Mouse (Mus musculus) limb, embryonic 10.5 days (tissue): ENCODE data around the gene Orai2. TPM values are rescaled to one million over a fixed set of nuclear protein-coding genes. Genes with fewer than 3 reads are reported as not detected.
"Not testable (repeated sequence)": the region's sequence is repeated elsewhere in the genome, so short reads cannot be mapped to it uniquely, and the experiment has no call there.

ENCODE experiments used
- DNase-seq: peaks from one replicate; pipeline ENCODE4 v3.0.0-alpha.2; 2017; ENCODE audit warnings: low spot score
- H3K27ac ChIP-seq: fragments of 300-500 bp; sonication (generic); 2 replicates; pipeline ENCODE4 v1.5.1; 2016; ENCODE audit warnings: mild to moderate bottlenecking
- H3K27me3 ChIP-seq: fragments of 300-500 bp; sonication (generic); 2 replicates; pipeline ENCODE4 v1.6.1; 2016; ENCODE audit warnings: low read depth, mild to moderate bottlenecking; ENCODE audit not compliant: poor library complexity, severe bottlenecking
- H3K36me3 ChIP-seq: fragments of 300-500 bp; sonication (generic); 2 replicates; pipeline ENCODE4 v1.6.1; 2016; ENCODE audit warnings: mild to moderate bottlenecking, moderate library complexity
- H3K4me1 ChIP-seq: fragments of 300-500 bp; sonication (generic); 2 replicates; pipeline ENCODE4 v1.6.1; 2016
- H3K4me3 ChIP-seq: fragments of 300-500 bp; sonication (generic); 2 replicates; pipeline ENCODE4 v1.5.1; 2016; ENCODE audit warnings: mild to moderate bottlenecking, moderate library complexity
- H3K9me3 ChIP-seq: fragments of 300-500 bp; sonication (generic); replicated peaks from 2 replicates; pipeline ENCODE4 v1.6.1; 2016; ENCODE audit warnings: mild to moderate bottlenecking
- WGBS: fragments of 180-500 bp; shearing (Covaris S2); methylation state at CpG from one replicate; pipeline ENCODE4 v1.1.7; 2016; 5-methylcytosine and 5-hydroxymethylcytosine counted together
- polyA plus RNA-seq: library from polyadenylated mRNA; unstranded; fragments of >200 nt; fragmentation: Nextera tagmentation; extraction: Ambion mirVana; gene quantifications from 2 replicates; pipeline ENCODE4 v1.2.1, GENCODE M21; 2016

Gene Orai2
- polyA plus RNA-seq, 1 experiment from 2014 or later, result 6.6 TPM

DNA sequence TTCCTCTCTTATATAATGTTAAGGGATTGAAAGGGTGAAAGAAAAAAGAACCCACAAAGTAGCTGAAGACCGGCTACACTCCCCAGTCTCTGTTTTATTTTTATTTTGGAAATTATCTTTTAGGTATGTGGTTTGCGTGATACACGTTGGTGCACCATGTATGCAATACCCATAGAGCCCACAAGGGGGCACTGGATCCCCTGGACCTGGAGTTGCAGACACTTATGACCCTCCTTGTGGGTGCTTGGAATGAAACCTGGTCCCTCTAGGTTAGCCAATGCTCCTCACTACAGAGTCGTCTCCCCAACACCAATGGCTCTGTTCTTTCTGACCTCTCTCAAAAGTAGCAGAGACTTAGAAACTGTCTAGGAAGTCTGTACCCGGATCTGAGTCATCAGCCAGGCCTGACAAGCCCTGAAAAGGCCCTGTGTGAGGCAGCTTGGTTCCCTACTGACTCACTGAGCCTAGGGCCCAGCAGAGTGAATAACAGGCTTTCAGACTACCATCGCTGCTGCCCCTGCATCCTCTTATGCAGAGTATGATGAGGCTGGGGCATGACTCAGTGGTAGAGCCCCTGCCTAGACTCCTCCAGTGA, 27.3 kb downstream of the Orai2 start:
- Histone ChIP-seq H3K4me1 (no peaks in the 10 kb centered on the region), H3K4me3 (no peak overlapping the region), H3K9me3 (no peaks in the 10 kb centered on the region), H3K27ac (no peak overlapping the region), H3K27me3 (no peaks in the 10 kb centered on the region), H3K36me3 (peaks cover 41% of the 10 kb centered on the region)
- DNase-seq, result no peak
- WGBS, result 88% methylated on average over 6 of the region's 6 CpGs

DNA sequence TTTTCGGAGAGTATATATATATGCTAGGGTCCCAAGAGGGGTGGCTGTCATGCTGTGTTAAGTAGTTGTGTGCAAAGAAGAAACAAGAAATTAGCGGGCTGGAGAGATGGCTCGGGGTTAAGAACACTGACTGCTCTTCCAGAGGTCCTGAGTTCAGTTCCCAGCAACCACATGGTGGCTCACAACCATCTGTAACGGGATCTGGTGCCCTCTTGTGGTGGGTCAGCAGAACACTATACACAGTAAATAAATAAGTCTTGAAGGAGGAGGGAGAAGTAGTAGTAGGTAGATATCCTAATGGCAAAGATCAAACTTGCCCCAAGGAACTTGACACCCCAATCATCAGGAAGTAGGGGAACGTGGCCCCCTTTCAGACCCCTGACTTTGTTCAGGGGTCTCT, 27.8 kb downstream of the Orai2 start:
- DNase-seq, result no peak
- Histone ChIP-seq H3K4me1 (no peaks in the 10 kb centered on the region), H3K27me3 (no peaks in the 10 kb centered on the region), H3K4me3 (no peak overlapping the region), H3K27ac (no peak overlapping the region), H3K36me3 (peaks cover 45% of the 10 kb centered on the region), H3K9me3 (no peaks in the 10 kb centered on the region)
- 85% methylated on average over 5 of the region's 5 CpGs for WGBS

DNA sequence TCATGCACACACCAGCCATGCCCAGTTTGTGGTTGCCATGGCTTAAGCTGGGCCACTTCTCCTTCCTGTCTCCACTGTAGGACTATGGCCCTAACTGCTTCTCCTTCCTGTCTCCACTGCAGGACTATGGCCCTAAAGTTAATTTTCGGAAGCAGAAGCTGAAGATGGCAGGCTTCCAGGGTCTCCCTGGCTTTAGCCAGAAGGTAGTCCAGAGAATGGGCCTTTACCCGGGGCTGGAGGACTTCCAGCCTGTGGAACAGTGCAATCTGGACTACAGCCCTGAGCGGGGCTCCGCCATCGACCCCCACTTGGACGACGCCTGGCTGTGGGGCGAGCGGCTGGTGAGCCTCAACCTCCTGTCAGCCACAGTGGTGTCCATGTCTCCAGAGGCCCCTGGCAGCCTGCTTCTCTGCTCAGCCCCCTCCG, 30.4 kb downstream of the Orai2 start:
- no peaks in the 10 kb centered on the region for H3K27me3 ChIP-seq
- peaks cover 15% of the 10 kb centered on the region for H3K4me1 ChIP-seq
- H3K4me3 ChIP-seq, result no peak overlapping the region
- no peak for DNase-seq
- H3K27ac ChIP-seq, result no peak overlapping the region
- peaks cover 45% of the 10 kb centered on the region for H3K36me3 ChIP-seq
- H3K9me3 ChIP-seq, result no peaks in the 10 kb centered on the region
- WGBS, result 93% methylated on average over 10 of the region's 10 CpGs

DNA sequence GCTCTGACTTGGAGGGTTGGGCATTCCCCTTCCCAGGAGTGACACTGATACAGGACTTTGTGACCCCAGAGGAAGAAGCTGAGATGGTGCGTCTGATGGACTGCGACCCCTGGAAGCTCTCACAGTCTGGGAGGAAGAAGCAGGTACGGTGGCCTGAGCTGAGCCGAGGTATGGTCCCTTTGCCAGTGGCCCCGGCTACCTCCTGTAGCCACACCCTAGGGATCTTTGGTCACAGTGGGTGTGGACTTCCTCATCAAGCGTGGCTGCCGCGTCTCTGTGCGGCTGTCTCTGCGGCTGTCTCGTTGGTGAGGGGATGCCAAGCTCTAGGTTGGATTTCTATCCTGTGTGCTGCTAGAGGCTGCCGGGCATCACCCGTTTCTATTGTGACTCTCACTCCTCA, 31.1 kb downstream of the Orai2 start:
- DNase-seq, result no peak
- 96% methylated on average over 13 of the region's 13 CpGs for WGBS
- H3K36me3 ChIP-seq, result peaks cover 46% of the 10 kb centered on the region

GRCm38 (mm10) chr5:136137658-136138274, 32.7 kb downstream of the Orai2 start:
- WGBS, result 73% methylated on average over 13 of the region's 13 CpGs
- Histone ChIP-seq H3K4me3 (no peak overlapping the region), H3K36me3 (peaks cover 62% of the 10 kb centered on the region)

More for the DNA sequence above, 31.1 kb downstream of the Orai2 start:
- Histone ChIP-seq H3K4me3 (no peak overlapping the region), H3K27me3 (no peaks in the 10 kb centered on the region), H3K4me1 (peaks cover 22% of the 10 kb centered on the region), H3K27ac (no peak overlapping the region), H3K9me3 (no peaks in the 10 kb centered on the region)

DNA sequence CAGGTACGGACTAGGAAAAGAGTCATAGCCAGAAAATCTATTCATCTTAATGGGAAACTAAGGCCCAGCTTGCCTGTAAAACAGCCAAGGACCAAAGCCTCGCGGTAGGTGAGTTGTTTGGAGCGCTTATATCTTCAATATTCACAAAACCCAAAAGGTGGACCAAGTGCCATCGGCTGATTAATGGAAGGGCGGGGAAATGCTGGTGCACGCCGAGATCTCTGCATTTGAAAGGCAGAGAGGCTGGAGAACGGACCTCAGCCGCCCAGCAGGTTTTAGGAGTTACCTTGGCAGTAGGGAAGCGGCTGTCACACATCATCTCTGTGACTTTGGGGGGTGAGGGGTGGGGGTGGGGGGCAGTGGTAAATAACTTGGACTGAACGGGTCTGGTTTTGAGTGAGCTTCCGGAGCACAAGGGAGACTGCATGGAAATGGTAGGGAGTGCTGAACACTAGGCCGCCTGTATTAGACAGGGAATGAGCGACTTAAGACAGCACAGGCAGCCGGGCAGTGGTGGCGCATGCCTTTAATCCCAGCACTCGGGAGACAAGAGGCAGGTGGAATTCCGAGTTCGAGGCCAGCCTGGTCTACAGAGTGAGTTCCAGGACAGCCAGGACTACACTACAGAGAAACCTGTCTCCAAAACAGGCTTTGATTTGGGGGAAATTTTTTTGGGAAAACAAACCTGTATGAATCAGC, 34.1 kb downstream of the Orai2 start:
- H3K27me3 ChIP-seq, result no peaks in the 10 kb centered on the region
- WGBS, result 11% methylated on average over 20 of the region's 20 CpGs
- DNase-seq, result no peak
- peaks cover 22% of the 10 kb centered on the region for H3K4me1 ChIP-seq
- H3K36me3 ChIP-seq, result peaks cover 65% of the 10 kb centered on the region
- peak overlapping the region; percentile 82 for H3K4me3 ChIP-seq
- H3K9me3 ChIP-seq, result no peaks in the 10 kb centered on the region
- H3K27ac ChIP-seq, result peak overlapping the region; percentile 86

More at GRCm38 (mm10) chr5:136137658-136138274, 32.7 kb downstream of the Orai2 start:
- Histone ChIP-seq H3K27me3 (no peaks in the 10 kb centered on the region), H3K4me1 (peaks cover 22% of the 10 kb centered on the region), H3K9me3 (no peaks in the 10 kb centered on the region), H3K27ac (no peak overlapping the region)
- peak; percentile 47 for DNase-seq

- Histone ChIP-seq H3K4me3 (peak within 1 kb of the TSS; percentile 82), H3K4me1 (peaks cover 22% of the 10 kb centered on the region), H3K27ac (peak within 1 kb of the TSS; percentile 86), H3K9me3 (no peaks in the 10 kb centered on the region), H3K27me3 (no peaks in the 10 kb centered on the region), H3K36me3 (peaks cover 65% of the 10 kb centered on the region)
- 1% methylated on average over 60 of the region's 60 CpGs for WGBS
- peak; percentile 96 for DNase-seq
Observed at GRCm38 (mm10) chr5:136135571-136136291, 34.8 kb downstream of the Orai2 start, which contains the start of the genes Lrwd1 and Alkbh4. Gene Lrwd1, minus strand, starts transcription at chr5:136136074. Gene Alkbh4, plus strand, starts transcription at chr5:136136146.

DNA sequence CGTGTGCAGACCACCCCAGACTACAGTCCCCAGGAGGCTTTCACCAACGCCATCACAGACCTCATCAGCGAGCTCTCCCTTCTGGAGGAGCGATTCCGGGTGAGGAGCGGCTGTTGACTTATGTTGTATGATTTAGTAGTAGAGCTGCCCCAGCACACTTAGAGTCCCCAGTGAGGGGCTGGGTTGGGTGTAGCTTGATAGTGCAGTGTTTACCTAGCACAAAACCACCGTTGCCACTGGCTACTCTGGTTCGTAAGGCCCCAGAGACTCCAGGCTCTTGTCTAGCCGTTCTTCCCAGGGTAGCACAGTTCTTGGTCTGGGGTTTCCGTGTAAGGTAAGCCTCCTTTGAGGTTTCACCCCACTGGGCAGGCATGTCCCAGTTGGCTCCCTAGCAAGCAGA, 48.3 kb downstream of the Orai2 start:
- no peak for DNase-seq
- H3K4me1 ChIP-seq, result peaks cover 12% of the 10 kb centered on the region
- WGBS, result 90% methylated on average over 10 of the region's 10 CpGs
- H3K9me3 ChIP-seq, result no peaks in the 10 kb centered on the region
- peaks cover 87% of the 10 kb centered on the region for H3K36me3 ChIP-seq
- no peak overlapping the region for H3K27ac ChIP-seq
- H3K4me3 ChIP-seq, result no peak overlapping the region
- H3K27me3 ChIP-seq, result no peaks in the 10 kb centered on the region

DNA sequence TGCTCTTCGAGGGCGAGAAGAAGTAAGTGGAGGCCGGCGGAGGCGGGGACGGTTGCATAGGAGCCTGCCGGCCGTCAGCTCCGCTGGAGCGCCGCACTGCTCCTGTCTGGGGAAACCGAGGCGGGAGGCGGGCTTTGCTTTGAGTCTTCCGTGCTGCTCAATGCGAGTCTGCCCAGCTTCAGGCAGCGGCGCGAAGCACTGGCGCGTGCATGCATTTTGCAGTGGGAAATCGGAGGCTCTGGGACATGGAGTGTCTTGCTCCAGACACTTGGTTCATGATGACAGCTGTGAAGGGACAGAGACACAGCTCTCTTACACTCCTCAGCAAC, 53.8 kb downstream of the Orai2 start:
- WGBS, result under 1% methylated on average over 22 of the region's 22 CpGs
- peaks cover 23% of the 10 kb centered on the region for H3K4me1 ChIP-seq
- peak overlapping the region; percentile 88 for H3K27ac ChIP-seq
- no peak for DNase-seq
- no peaks in the 10 kb centered on the region for H3K27me3 ChIP-seq
- peak overlapping the region; percentile 91 for H3K4me3 ChIP-seq
- no peaks in the 10 kb centered on the region for H3K9me3 ChIP-seq
- peaks cover 40% of the 10 kb centered on the region for H3K36me3 ChIP-seq

GRCm38 (mm10) chr5:136115891-136116783, 54.4 kb downstream of the Orai2 start, which contains the start of gene Polr2j:
Gene Polr2j, plus strand, starts transcription at chr5:136116631.
- WGBS, result 3% methylated on average over 42 of the region's 42 CpGs
- Histone ChIP-seq H3K4me3 (peak within 1 kb of the TSS; percentile 91), H3K27ac (peak within 1 kb of the TSS; percentile 88)

DNA sequence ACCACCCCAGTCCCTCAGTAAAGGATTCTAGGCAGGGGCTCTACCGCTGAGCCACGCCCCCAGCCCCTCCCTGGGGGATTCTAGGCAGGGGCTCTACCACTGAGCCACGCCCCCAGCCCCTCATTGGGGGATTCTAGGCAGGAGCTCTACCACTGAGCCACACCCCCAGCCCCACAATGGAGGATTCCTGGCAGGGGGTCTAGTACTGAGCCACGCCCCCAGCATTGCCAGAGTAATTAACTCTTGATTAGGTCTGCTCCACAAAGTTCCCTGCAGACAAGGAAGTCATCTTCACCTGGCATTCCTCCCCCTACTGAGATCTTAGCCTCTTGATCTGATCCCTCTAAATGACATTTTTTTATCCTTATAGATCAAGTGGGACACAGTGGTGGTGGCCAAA, 57.0 kb downstream of the Orai2 start:
- H3K27ac ChIP-seq, DNase-seq, H3K4me3 ChIP-seq, H3K27me3 ChIP-seq, H3K36me3 ChIP-seq, H3K9me3 ChIP-seq: not testable (repeated sequence)
- 44% methylated on average over 4 of the region's 4 CpGs for WGBS
- peaks cover 23% of the 10 kb centered on the region for H3K4me1 ChIP-seq

More at GRCm38 (mm10) chr5:136115891-136116783, 54.4 kb downstream of the Orai2 start, which contains the start of gene Polr2j:
- peak; percentile 100 for DNase-seq
- peaks cover 23% of the 10 kb centered on the region for H3K4me1 ChIP-seq
- peaks cover 34% of the 10 kb centered on the region for H3K36me3 ChIP-seq
- H3K9me3 ChIP-seq, result no peaks in the 10 kb centered on the region
- H3K27me3 ChIP-seq, result no peaks in the 10 kb centered on the region

DNA sequence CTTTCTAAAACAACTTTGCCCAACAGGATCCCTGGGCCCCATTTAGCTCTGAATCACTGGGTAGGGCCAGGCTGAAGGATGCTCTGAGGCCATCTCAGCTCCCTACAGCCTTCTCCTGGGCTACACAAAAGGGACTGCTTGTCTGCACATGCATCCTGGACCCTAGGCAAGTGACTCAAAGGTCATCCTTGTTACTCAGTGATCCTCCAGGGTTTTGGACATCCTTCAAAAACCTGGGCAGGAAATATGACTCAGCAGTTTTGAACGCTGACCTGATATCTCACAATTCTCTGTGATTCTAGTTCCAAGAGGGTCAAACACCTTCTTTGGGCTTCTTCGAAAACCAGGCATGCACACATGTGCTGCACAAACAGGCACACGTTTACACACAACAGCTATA, 61.5 kb downstream of the Orai2 start:
- DNase-seq, result no peak
- Histone ChIP-seq H3K4me3 (no peak overlapping the region), H3K36me3 (0 out of 2 replicates have a peak, but pooled peaks cover under 1% of the 10 kb centered on the region), H3K27me3 (peaks cover 5% of the 10 kb centered on the region; the same call in 1 of the 2 replicates), H3K4me1 (no peaks in the 10 kb centered on the region; the same call in 1 of the 2 replicates), H3K27ac (no peak overlapping the region), H3K9me3 (no peaks in the 10 kb centered on the region)
- WGBS, result 87% methylated on average over 3 of the region's 3 CpGs
